Mouse (Mus musculus) cerebellum, postnatal 14 days (tissue): ENCODE data around the gene Cdh5.
"Not testable (repeated sequence)": the region's sequence is repeated elsewhere in the genome, so short reads cannot be mapped to it uniquely, and the experiment has no call there.

Source experiments
- DNase-seq, 2 experiments: peaks; one replicate each; pipeline ENCODE4 v3.0.0; 2021; ENCODE audit warnings: mixed read lengths in 2 of 2

Cdh5 gene

GRCm38 (mm10) chr8:104090993-104091900 lies 10.2 kb upstream of the Cdh5 start:
- DNase-seq = peak; percentile 46 to 54

DNA sequence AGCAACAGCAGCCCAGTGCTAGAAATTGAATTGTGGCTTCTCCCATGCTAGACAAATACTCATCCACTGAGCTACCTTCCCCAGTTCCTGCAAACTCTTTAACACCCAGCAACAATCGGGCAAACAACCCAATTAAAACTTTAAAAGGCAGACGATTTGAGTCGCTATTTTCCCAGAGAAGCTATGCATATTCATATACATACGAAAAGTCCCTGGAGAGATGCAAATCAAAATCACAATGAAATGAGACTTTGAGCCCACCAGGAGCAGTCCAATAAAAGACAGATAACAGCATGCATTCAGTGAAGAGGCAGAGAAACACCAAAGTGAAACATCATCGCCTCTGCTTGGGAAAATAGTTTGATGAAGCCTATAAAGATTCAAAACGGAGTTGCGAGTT lies 8.1 kb upstream of the Cdh5 start:
- no peak for DNase-seq

- no peak for DNase-seq
Measured at GRCm38 (mm10) chr8:104095595-104095994, 5.8 kb upstream of the Cdh5 start.

- no peak for DNase-seq
Measured at GRCm38 (mm10) chr8:104096644-104097043, 4.8 kb upstream of the Cdh5 start.

- DNase-seq = peak; percentile 49 to 57
Measured at GRCm38 (mm10) chr8:104098671-104099346, 2.6 kb upstream of the Cdh5 start.

- DNase-seq = peak; percentile 74 to 79
Measured at GRCm38 (mm10) chr8:104099347-104100099, 1.9 kb upstream of the Cdh5 start.

GRCm38 (mm10) chr8:104100724-104101123 lies 701 bp upstream of the Cdh5 start:
- not testable (repeated sequence) for DNase-seq

DNA sequence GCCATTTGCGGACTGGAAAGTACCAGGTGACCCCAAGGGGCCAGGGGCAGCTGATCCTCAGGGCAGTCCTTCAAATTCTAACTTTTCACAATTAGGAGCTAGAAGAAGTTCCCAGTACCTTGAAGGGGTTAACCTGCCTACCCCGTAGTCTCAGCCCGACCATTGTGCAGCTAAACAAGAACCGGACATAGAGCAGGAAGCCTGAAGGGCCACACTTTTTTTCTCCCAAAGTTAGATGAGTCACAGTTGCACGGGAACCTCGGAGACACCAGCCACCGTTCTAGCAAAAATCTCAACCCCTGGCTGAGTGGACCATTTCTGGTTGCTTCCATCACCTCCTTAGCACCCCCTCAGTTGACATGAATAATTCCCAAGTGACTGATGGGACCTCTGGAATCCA lies 2.0 kb downstream of the Cdh5 start:
- DNase-seq = no peak

- no peak for DNase-seq
Measured at GRCm38 (mm10) chr8:104105768-104106167, 4.3 kb downstream of the Cdh5 start.

DNA sequence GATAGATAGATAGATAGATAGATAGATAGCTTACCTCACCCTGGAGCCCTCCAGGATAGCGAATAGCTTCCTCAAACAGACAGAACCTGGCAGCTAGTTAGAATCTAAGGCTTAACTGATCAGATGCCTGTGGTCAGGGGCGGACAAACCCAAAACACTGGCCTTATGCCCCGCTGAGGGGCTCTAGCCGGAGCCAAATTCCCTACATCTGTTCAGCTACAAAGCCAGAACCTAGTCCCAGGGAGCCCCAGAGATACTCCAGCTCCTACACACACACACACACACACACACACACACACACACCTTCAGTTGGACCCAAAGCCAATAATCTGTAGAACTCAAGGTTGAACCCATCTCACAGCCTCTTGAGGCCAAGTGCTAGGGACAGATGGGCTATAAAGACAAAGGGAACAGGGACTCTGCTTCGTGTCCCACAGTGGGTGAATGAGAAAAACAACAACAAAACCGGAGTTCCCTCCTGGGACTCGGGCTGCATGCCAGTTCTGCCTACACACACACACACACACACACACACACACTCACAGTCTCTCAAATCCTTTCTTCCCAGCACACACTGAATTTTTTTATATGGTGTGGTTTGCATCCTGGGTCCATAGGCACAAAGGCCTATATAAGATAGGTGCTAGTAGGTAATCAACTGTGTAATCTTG lies 5.0 kb downstream of the Cdh5 start:
- DNase-seq = peak; percentile 42

DNA sequence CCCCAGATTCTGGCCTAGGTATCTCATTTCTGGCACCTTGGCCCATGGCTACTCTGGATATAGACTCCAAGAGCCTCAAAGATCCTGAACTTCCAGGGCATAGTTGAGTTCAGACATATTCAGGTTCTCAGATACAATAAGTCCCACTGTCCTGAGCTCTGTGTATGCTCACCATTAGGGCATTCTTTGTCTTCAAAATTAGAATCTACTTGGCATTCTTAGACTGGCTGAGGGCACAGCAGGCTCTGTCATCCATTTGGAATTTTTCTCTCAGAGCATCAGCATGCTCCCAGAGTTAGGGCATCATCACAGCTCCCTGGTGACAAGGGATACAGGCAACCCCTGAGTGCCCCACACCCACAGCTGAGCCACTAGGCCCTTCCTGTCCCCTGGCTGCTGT lies 5.7 kb downstream of the Cdh5 start:
- no peak for DNase-seq

DNA sequence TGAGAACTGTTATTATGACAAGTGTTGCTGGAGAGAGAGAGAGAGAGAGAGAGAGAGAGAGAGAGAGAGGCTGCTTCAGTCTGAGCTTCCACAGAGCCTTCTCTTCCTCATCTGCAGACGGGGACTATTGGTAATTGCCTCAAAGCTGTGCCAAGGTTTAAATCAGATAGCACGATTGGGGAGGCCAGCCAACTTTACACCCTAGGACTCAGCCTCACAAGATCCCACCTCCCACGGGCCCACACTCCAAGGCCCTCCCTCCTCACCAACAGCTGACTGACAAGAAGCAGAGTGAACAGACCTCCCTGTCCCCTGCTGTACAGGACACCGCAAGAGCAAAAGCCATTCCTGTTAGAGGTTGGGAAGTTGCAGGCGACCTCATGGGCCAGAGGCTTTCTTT lies 6.6 kb downstream of the Cdh5 start:
- no peak for DNase-seq

- no peak for DNase-seq
Measured at GRCm38 (mm10) chr8:104110498-104111134, 9.2 kb downstream of the Cdh5 start.

- no peak for DNase-seq
Measured at GRCm38 (mm10) chr8:104121640-104122416, 20.4 kb downstream of the Cdh5 start.

- peak in 1 of 2 experiments; percentile 17 for DNase-seq
Measured at GRCm38 (mm10) chr8:104123080-104123657, 21.7 kb downstream of the Cdh5 start.

DNA sequence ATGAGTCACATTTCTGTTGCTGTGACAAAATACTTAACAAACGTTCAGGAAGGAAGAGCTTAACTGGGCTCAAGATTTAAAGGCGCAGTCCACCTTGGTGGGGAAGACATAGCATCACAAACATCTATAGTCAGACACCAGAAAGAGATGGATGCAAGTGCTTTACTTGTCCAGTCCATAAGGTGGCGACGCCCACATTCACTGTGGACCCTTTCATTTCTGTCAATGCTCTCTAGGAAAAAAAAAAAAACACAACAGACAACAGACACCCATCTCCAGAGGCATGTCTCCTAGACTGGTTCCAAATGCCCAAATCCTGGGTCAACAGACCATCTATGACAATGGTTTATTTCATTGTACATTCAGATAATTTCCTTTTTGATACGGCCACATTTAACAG lies 23.1 kb downstream of the Cdh5 start:
- no peak for DNase-seq

GRCm38 (mm10) chr8:104127160-104127883 lies 25.9 kb downstream of the Cdh5 start:
- no peak for DNase-seq

GRCm38 (mm10) chr8:104130916-104131315 lies 29.5 kb downstream of the Cdh5 start:
- DNase-seq = no peak

DNA sequence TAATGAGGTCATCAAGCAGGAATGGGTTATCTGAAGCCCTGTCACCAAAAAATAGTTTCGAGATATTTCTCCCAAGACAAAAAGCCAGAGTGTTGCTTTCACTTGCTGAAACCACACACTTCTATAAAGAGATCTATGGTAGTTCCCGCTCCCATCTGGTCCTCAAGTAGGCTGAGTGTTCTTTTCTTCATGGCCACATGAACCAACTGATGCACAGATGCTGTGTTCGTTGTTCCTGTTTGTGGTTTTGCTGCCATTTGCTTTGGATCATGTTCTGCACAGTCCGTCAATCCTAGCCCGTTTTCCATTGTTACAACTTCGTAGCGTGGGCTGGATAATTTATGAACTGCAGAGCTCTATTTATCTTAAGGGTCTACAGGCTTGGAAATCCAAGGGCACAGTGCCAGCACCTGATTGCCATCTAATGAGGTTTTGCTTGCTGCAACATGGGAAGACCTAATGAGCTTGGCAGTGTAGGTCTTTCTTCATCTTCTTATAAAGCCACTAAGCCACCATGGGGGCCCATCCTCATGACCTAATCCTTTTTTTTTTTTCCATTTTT lies 30.1 kb downstream of the Cdh5 start:
- DNase-seq = no peak

DNA sequence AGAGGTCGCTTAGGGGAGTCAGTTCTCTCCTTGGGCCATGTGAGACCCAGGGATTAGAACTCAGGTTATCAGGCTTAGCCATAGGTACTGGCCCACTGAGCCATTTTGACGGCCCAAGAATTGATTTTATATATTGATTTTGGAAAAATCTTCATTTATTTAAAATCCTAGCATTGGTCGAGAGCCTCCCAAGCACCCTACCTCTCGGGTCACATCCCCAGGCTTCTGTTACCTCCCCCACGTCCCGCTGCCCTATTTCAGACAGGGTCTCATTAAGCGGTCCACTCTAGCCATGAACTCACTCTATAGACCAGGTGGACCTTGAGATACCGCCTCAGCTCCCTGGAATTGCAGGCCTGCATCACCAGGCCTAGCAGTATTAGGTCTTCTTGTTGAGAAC lies 33.1 kb downstream of the Cdh5 start:
- DNase-seq = no peak
